8 mouse cellular contexts compared by ENCODE assay signal in genomic region chr2:73590106-73590505, GRCm38 (mm10). TPM values are rescaled to one million over a fixed set of nuclear protein-coding genes. Genes with fewer than 3 reads are reported as not detected.
A peak's percentile ranks its signal among the peaks of the same experiment; 100 is the strongest.
DNase-seq lines count a peak whose midpoint lies in the region; ATAC-seq lines count a peak whose summit lies in the region.

No protein-coding gene starts in this region.

- peak overlapping the region; percentile 66 for H3K4me2 ChIP-seq in heart, embryonic 12.5 days
- peak overlapping the region; percentile 39 for H3K4me2 ChIP-seq in hindbrain, embryonic 12.5 days (replicated peaks)
- peak overlapping the region; percentile 45 for H3K4me2 ChIP-seq in midbrain, embryonic 12.5 days (replicated peaks)

- no peaks in the 10 kb centered on the region for H3K9me3 ChIP-seq in heart, embryonic 12.5 days (replicated peaks)
- H3K9me3 ChIP-seq in hindbrain, embryonic 12.5 days (replicated peaks): no peaks in the 10 kb centered on the region
- no peaks in the 10 kb centered on the region for H3K9me3 ChIP-seq in midbrain, embryonic 12.5 days

- intact Hi-C loops in heart, postnatal 10 days (cut with DNase I): no loop called here

- peak; percentile 36; the same call in 1 of the 2 replicates for ATAC-seq in heart, embryonic 12.5 days (ENCODE audit: insufficient number of reproducible peaks, low FRiP score)
- ATAC-seq in hindbrain, embryonic 12.5 days (ENCODE audit: low FRiP score): no peak
- 0 out of 2 replicates have a peak, but pooled peaks have one; percentile 41 for ATAC-seq in midbrain, embryonic 12.5 days (ENCODE audit: low FRiP score, low read depth)
- ATAC-seq in erythroid progenitor cell, adult 5-6 weeks (replicated peaks; ENCODE audit: low FRiP score, poor library complexity, severe bottlenecking): no peak

- no peak for DNase-seq in heart, postnatal 10 days
- DNase-seq in embryo, embryonic 10 days (ENCODE audit: low spot score): peak; percentile 85
- no peak for DNase-seq in thymus, postnatal 25 days
- no peak for DNase-seq in cerebellum, adult 9-10 months

- peak overlapping the region; percentile 34 for H3K4me3 ChIP-seq in heart, embryonic 12.5 days
- H3K4me3 ChIP-seq in hindbrain, embryonic 12.5 days: peak overlapping the region; percentile 2; the same call in 1 of the 2 replicates
- H3K4me3 ChIP-seq in midbrain, embryonic 12.5 days: peak overlapping the region; percentile 21

- no peaks in the 10 kb centered on the region for H3K27me3 ChIP-seq in heart, embryonic 12.5 days (replicated peaks)
- H3K27me3 ChIP-seq in hindbrain, embryonic 12.5 days: no peaks in the 10 kb centered on the region
- H3K27me3 ChIP-seq in midbrain, embryonic 12.5 days: peaks cover 19% of the 10 kb centered on the region

- H3K9ac ChIP-seq in heart, embryonic 12.5 days: 0 out of 2 replicates have a peak overlapping the region, but pooled peaks have one; percentile 32
- no peak overlapping the region for H3K9ac ChIP-seq in hindbrain, embryonic 12.5 days
- no peak overlapping the region for H3K9ac ChIP-seq in midbrain, embryonic 12.5 days (replicated peaks)

- H3K36me3 ChIP-seq in heart, embryonic 12.5 days: no peaks in the 10 kb centered on the region
- H3K36me3 ChIP-seq in hindbrain, embryonic 12.5 days: no peaks in the 10 kb centered on the region
- no peaks in the 10 kb centered on the region for H3K36me3 ChIP-seq in midbrain, embryonic 12.5 days

- 8% methylated on average over 12 of the region's 12 CpGs for WGBS in heart, embryonic 12.5 days
- 11% methylated on average over 12 of the region's 12 CpGs for WGBS in hindbrain, embryonic 12.5 days
- 14% methylated on average over 12 of the region's 12 CpGs for WGBS in midbrain, embryonic 12.5 days

- H3K4me1 ChIP-seq in heart, embryonic 12.5 days (replicated peaks): peaks cover 72% of the 10 kb centered on the region
- peaks cover 18% of the 10 kb centered on the region for H3K4me1 ChIP-seq in hindbrain, embryonic 12.5 days
- H3K4me1 ChIP-seq in midbrain, embryonic 12.5 days: peaks cover 11% of the 10 kb centered on the region

- H3K27ac ChIP-seq in heart, embryonic 12.5 days (ENCODE audit: poor library complexity, severe bottlenecking): no peak overlapping the region
- no peak overlapping the region for H3K27ac ChIP-seq in hindbrain, embryonic 12.5 days
- no peak overlapping the region for H3K27ac ChIP-seq in midbrain, embryonic 12.5 days (replicated peaks)

RNA-seq across cellular contexts. Expression of gene Chrna1, which starts 10.0 kb away (rescaled TPM):
- polyA plus RNA-seq in heart, embryonic 12.5 days (2016; fragmentation: Nextera tagmentation; extraction: Ambion mirVana): 0.06 and 0.14 TPM in 2 replicates
- total RNA-seq in heart, postnatal 10 days (2021): not detected
- polyA plus RNA-seq in hindbrain, embryonic 12.5 days (2016; fragmentation: Nextera tagmentation; extraction: Ambion mirVana): 0.74 and 2.3 TPM in 2 replicates
- polyA plus RNA-seq in midbrain, embryonic 12.5 days (2016; fragmentation: Nextera tagmentation; extraction: Ambion mirVana): 0.18 and 0.35 TPM in 2 replicates
- 0.84 and 1.4 TPM in 2 replicates for total RNA-seq in erythroid progenitor cell, adult 5-6 weeks (2015; ENCODE audit: low replicate concordance)
- not detected in 2 replicates for total RNA-seq in erythroid progenitor cell, adult 5-6 weeks (2017; ENCODE audit: low replicate concordance)

Comparison
In these comparisons a context has a peak if more than half of its experiments do, and no peak if none do; other contexts are left out.
1. ATAC-seq: peak in heart, embryonic 12.5 days (single experiment) and midbrain, embryonic 12.5 days (single experiment); none in hindbrain, embryonic 12.5 days (single experiment) and erythroid progenitor cell, adult 5-6 weeks (single experiment).
2. Peak in every context shown above with its lines, with median percentiles within 50 percentile points of each other: H3K4me2 ChIP-seq and H3K4me3 ChIP-seq.